Mouse (Mus musculus) embryo, embryonic 10.5 days (tissue): ENCODE data around the gene Snw1.

ENCODE experiments used
- DNase-seq: peaks from one replicate; pipeline ENCODE4 v3.0.0-alpha.2; 2015; ENCODE audit warnings: low spot score

Snw1 gene

DNA sequence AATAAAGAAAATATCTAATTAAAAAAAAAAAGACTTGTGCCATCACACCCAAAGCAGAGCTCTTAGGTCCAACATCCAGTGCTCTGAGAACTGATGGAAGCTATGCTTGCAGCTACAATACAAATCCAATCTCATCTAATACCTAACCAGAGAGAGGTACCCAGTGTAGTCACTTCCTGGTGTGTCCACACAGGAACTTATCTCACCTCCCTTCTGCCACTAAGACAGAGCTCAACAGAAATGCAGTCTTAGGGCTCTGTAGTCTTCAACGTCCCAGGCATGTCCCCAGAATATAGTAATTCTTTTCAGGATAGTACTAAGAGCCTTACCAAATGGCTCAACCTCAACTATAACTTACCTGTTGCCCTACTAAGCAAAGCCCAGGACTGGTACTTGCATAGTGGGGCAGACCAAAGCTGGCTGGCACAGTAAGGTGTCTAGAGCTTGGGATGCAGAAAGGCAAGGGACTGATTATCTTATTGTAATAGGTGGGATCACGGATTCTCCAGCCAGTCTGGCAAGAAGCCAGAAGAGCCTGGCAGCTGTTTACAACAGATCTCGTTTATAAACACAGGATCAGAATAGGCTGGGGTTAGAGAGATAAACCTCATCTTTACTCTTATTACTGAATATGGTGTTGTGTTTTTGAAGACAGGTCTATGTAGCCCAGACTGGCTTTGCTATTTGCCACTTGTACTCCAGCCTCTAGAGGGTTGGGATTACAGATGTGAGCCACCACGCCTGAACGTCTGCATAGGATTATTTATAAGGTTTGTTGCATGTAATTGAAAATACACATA lies 50.2 kb downstream of the Snw1 start:
- DNase-seq, result no peak

DNA sequence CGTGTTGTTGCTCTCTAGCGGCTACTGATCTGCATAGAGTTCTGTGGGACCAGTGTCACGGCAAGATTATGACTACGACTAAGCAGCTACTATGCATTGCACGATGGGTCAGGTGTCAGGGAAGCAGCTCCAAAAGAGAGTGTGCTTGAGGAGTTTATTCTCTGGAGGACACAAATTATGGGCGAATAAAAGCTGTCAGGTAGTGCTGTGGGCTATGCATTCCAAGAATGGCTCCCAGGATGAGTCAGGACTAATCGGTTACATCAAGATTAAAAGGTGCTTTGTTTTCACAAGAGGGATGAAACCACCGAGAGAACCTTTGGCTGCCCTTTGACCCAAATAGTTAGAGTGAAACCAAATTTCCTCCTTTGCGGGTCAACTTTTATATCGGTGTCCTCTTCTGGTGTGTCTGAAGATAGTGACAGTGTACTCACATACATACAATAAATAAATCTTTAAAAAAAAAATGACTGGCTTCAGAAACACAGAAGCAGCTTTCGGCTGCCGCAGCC lies 52.0 kb downstream of the Snw1 start:
- DNase-seq, result no peak

DNA sequence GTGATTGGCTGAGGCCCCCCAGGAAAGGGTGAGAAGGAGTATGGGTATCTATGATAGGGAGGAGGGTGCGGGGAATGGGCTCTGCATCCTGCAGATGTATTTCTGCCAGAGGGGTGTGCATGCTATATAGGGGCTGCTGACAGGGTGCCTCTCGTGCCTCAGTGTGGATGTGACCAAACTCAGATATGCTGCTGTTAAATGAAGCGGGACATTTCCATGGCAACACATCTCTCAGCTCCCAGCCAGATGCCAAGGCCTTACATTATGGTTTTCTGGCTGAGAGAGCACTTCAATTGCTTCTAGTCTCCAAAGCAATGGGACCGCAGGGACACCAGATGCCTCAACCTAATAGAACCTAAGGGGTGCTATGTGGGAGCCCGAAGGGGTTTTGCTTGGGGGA lies 53.2 kb downstream of the Snw1 start:
- DNase-seq, result peak; percentile 58

DNA sequence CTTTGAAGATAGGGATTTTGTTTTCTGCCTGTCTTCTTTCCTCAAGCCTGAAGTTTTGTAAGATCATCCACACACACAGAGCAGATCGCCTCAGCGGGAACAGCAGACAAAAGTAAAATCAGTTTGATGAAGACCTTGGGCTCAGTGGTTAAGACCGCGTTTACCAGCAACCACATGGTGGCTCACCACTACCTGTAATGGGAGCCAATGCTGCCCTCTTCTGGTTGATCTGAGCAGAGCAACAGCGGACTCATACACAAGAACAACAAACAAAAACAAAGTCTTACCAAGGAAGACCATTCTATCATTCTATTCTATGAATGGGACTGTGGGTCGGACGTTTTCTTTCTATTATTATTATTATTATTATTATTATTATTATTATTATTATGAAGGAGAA lies 55.4 kb downstream of the Snw1 start:
- DNase-seq, result peak; percentile 77

DNA sequence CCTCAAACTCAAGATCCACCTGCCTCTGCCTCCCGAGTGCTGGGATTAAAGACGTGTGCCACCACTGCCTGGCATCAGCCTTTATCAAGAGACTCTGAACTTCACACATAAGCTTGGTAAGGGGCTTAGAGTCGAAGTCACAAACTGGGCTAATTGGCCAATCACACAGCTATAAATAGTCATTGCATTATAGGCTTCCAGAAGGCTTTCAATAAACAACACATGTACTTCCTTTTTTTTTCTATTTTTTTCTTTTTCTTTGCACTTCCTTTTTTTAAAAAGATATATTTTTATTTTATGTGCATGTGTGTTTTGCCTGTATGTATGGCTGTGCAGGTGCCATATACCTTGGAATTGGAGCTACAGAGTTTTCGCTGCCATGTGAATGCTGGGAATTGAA lies 56.7 kb downstream of the Snw1 start:
- DNase-seq, result no peak

DNA sequence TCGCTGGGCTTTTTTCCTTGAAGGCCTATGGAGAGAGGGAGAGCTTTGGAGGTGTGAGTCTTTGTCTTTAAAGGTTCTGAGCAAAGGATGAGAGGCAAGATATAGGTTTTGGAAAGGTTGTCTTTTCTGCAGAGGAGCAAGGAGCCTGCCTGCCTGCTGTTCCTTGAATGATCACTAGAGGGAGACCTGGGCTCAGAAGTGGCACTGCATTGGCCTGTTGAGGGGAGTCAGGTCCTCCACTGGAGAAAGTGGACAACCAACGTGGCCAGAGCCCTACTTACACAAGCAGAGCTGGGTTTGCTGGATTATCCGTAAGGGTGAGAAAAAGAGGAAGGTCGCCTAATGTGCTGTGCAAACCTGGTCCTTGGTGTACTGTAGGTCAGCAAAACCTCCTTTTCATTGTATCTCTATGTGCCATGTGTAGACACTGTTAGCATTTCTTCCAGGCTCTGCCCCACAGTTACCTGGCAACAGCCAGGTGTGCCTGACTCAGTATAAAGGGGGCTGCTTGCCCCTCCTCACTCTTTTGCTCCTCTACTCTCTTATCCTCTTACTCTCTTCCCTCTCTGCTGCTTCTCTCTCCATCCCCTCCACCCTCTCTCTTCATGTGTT lies 58.8 kb downstream of the Snw1 start:
- DNase-seq, result peak; percentile 81

DNA sequence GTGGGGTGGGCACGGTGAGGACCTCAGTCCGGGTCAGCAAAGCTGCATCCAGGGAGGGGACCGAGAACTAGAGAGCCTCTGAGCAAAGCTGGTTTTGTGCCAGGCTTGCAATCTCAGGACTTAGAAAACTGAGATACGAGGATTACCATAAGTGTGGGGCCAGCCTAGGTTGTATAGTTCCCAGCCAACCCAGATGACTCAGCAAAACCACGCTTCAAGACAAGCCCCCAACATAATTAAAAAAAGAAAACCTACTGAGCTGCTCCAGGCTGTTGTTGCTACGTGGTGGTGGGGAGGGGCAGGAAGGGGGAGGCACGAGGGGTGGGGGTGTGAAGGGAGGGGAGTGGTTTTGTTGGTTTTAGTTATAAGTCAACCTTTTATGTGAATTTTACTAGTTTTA lies 61.1 kb downstream of the Snw1 start:
- no peak for DNase-seq

DNA sequence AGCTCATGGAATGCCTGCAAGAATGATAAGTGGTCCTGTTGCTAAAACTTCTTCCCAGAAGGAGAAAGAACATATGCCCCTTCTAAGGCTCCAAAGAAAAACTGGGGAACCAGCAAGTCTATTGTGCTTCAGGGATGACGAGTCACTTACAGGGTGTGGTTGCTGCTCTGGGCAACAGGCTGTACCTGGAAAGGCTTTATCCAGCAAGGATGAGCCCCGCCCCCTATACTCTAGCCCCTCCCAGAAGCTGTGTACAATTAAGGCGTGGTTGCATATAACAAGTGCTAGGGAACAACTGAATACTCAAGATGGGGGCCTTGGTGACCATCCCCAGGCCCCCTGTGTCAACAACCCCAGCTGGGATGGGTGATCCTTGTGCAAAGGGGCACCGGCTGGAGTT lies 63.0 kb downstream of the Snw1 start:
- no peak for DNase-seq

DNA sequence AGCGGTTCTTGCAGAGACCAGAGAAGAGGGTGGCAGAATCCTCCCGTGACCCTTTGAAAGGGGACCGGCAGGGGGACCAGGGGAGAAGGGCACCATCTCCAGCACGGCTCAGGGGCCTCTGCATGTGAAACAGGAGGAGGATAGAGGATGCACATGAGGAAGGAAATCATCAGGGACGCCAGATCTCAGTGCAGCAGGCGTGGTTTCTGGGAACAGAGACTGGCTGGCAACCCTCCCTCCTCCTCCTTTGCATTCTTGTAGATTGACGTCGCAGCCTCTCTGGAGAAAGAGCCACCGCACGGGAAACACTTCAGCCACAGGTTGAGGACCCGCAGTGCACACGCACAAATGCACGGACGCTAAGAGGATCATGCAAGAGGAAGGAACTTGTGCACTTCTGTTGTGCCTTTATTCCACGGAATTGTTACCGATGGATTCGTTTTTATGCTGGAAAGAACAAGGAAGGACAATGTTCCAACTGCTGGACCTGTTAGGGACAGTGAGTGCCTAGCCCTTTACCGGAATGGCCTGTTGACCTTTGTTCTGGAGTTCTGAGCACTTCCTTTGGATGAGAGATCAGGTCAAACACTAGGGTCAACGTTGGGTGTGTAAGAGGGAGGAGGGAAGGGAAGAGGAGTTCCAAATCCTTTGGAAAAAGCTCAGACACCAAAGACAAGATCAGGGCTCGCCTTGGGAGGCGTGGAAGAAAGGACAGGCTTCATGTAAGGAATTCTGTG lies 64.0 kb downstream of the Snw1 start:
- DNase-seq, result peak; percentile 60

DNA sequence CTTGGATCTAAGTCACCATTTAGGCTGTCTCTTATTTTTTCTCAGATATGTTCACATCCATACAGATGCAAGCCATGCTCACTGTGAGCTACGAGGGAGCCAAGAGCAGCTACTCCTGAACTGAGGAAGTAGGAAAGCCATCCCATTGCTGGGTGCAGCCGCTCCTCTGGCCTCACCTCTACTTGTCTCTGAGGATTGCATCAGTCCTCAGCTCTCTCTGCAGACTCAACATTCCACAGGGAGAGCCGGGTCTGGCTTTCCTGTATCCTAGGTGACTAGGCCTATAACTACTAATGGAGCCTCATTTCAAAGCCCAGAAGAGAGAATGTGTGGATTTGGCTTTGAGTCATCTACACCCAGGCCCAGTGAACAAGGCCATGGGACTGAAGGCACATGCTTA lies 66.4 kb downstream of the Snw1 start:
- no peak for DNase-seq

DNA sequence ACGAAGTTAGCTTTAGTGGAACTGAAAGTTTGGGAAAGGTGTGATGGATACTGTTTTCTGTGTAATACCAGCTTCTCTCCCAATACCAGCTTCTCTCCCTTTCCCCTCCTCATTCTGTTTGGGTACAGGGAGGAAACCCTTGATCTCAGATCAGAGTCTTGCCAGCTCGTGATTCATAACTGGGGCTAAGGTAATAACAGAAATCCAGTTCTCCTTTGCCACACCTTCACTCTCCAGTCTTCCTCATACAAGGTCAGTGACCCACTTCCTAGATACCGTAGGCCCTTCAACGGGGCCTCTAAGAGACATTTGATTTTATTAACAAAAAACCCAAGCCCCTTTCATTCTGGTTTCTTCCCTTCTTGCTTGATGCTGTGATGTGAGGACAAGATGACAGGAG lies 66.9 kb downstream of the Snw1 start:
- no peak for DNase-seq

DNA sequence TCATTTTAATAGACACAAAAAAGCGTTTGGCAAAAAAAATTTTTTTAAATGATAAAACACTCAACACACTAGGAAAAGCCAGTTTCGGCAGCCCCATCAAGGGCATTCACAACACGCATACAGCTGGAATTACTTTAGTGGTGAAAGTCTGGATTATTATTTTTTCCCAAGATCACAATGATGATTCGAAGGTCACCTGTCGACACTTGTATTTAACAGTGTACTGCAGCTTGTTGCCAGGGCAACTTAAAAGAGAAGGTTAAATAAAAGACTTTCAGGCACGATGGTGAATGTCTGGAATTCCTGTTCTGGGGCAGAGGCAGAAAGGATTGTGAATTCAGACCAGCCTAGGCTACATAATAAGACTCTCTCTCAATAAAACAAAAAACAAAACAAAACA lies 70.2 kb downstream of the Snw1 start:
- peak; percentile 34 for DNase-seq

DNA sequence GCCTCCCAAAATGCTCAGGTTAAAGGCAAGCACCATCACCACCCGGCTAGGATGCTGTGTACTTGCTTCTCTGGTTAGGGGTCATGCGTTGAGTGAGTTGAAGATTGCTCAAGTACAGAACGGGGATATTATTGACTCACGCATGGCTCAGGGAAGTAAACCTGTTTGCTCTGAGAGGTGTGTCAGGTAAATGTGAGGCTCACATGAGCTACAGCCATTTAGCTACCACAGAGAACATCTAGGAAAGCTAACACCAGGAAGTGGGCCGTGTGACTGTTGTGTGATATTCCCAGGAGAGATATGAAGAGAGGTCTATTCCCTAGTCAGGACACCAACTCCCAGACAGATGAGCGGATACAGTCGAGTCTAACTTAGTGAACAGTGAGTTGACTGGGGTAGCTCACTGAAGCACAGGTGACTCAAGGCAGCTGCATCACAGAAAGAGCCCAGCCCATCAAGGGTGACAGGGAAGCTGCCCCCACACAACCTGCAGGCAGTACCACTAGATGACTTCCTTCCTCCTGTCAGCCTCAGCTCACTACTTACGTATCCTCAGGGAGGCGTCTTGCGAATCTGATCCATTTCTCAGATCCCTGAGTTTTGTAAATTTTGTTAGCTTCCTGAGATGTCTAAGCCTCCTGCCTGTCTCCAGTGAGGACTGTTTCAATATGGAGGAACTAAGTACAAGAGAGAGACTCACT lies 72.8 kb downstream of the Snw1 start:
- DNase-seq, result no peak
